In the genomic region with DNA sequence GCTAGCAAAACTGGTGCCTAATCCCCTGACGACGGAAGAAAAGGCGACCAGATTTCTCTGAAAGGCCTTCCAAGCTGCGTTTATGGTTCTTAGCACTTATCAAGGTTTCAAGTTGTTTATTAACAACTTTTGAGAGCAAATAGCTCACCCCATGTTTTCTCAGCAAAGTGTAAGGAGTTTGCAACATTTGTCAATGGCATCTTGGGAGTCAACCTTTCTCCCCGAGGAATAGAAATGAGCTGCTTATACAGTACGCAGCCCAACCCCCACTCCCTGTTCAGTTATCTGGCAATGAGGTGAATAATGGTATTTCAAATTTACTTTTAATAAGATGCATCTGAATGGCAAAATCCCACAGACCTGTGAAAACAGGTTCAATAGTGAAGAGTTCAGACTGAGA, we compare ENCODE assay signal across 8 mouse cellular contexts. TPM values are rescaled to one million over a fixed set of nuclear protein-coding genes. Genes with fewer than 3 reads are reported as not detected.
DNase-seq lines count a peak whose midpoint lies in the region; ATAC-seq and TF ChIP-seq lines count a peak whose summit lies in the region.

No protein-coding gene starts in this region.

- ATAC-seq in neural tube, embryonic 11.5 days (ENCODE audit: insufficient read depth, low FRiP score, low TSS enrichment), result no peak
- ATAC-seq in limb, embryonic 14.5 days (ENCODE audit: low FRiP score, low read depth), result no peak

- peak overlapping the region; percentile 99 for H3K27ac ChIP-seq in neural tube, embryonic 11.5 days (ENCODE audit: low read depth, low read length)
- peak overlapping the region; percentile 48 for H3K27ac ChIP-seq in embryonic fibroblast, embryonic 13.5 days (ENCODE audit: insufficient read depth, low read length)
- peak overlapping the region; percentile 99 for H3K27ac ChIP-seq in limb, embryonic 14.5 days (replicated peaks; ENCODE audit: low read depth, low read length)
- peak overlapping the region; percentile 13; the same call in 1 of the 2 replicates for H3K27ac ChIP-seq in small intestine, adult 2 months (ENCODE audit: insufficient read depth, low read depth, low read length)

- no peaks in the 10 kb centered on the region for H3K9me3 ChIP-seq in neural tube, embryonic 11.5 days (ENCODE audit: control insufficient read depth, low read length)
- no peaks in the 10 kb centered on the region for H3K9me3 ChIP-seq in limb, embryonic 14.5 days (ENCODE audit: control insufficient read depth, low read length)

- H3K27me3 ChIP-seq in neural tube, embryonic 11.5 days (ENCODE audit: control insufficient read depth, insufficient read depth, low read length), result no peaks in the 10 kb centered on the region
- H3K27me3 ChIP-seq in limb, embryonic 14.5 days (ENCODE audit: control insufficient read depth, insufficient read depth, low read length), result no peaks in the 10 kb centered on the region
- no peaks in the 10 kb centered on the region for H3K27me3 ChIP-seq in small intestine, adult 2 months (ENCODE audit: control insufficient read depth, insufficient read depth, low read length)

- peak overlapping the region; percentile 54 for H3K4me2 ChIP-seq in neural tube, embryonic 11.5 days (ENCODE audit: low read depth)
- peak overlapping the region; percentile 73 for H3K4me2 ChIP-seq in limb, embryonic 14.5 days (replicated peaks; ENCODE audit: low read depth, low read length, severe bottlenecking)

- peak overlapping the region; percentile 97 for H3K4me3 ChIP-seq in neural tube, embryonic 11.5 days (ENCODE audit: low read depth, low read length)
- peak overlapping the region; percentile 65 for H3K4me3 ChIP-seq in embryonic fibroblast, embryonic 13.5 days (ENCODE audit: insufficient read depth, low read length)
- peak overlapping the region; percentile 89 for H3K4me3 ChIP-seq in limb, embryonic 14.5 days (replicated peaks; ENCODE audit: low read length)
- H3K4me3 ChIP-seq in small intestine, adult 2 months (ENCODE audit: low read depth, low read length), result peak overlapping the region; percentile 69

- peak; percentile 2 to 33 for DNase-seq in adrenal gland, postnatal 36 days
- DNase-seq in adrenal gland, adult 2 months, result no peak
- DNase-seq in neural tube, embryonic 11.5 days (ENCODE audit: low spot score), result peak; percentile 17
- no peak for DNase-seq in neural tube, embryonic 10.5 days (ENCODE audit: extremely low spot score, low spot score)
- DNase-seq in limb, embryonic 14.5 days (ENCODE audit: low spot score), result peak; percentile 33
- DNase-seq in gastrocnemius, postnatal 10 days, result no peak

- no peaks in the 10 kb centered on the region for H3K36me3 ChIP-seq in neural tube, embryonic 11.5 days (ENCODE audit: control insufficient read depth, insufficient read depth, low read length)
- no peaks in the 10 kb centered on the region for H3K36me3 ChIP-seq in limb, embryonic 14.5 days (ENCODE audit: control insufficient read depth, insufficient read depth, low read length)
- H3K36me3 ChIP-seq in small intestine, adult 2 months (ENCODE audit: control insufficient read depth, insufficient read depth, low read length), result no peaks in the 10 kb centered on the region

- no peak; the same call in 1 of the 2 replicates for TF ChIP-seq POLR2A in embryonic fibroblast, embryonic 13.5 days (IDR thresholded peaks at IDR 0.05; ENCODE audit: low read depth, low read length)
- TF ChIP-seq POLR2A in limb, embryonic 14.5 days (IDR thresholded peaks at IDR 0.05; ENCODE audit: borderline replicate concordance, extremely low read depth, insufficient read depth, insufficient read length), result no peak
- TF ChIP-seq POLR2A in small intestine, adult 2 months (IDR thresholded peaks at IDR 0.05; ENCODE audit: low read depth, low read length), result no peak

- TF ChIP-seq CTCF in embryonic fibroblast, embryonic 13.5 days (IDR thresholded peaks at IDR 0.05; ENCODE audit: borderline replicate concordance, insufficient read depth, low read length), result no peak
- no peak for TF ChIP-seq CTCF in small intestine, adult 2 months (IDR thresholded peaks at IDR 0.05; ENCODE audit: extremely low read depth, insufficient read length, insufficient replicate concordance, low read depth, low read length)

- peak overlapping the region; percentile 77 for H3K9ac ChIP-seq in neural tube, embryonic 11.5 days (ENCODE audit: low read length)
- H3K9ac ChIP-seq in limb, embryonic 14.5 days (ENCODE audit: low read depth, low read length, severe bottlenecking), result peak overlapping the region; percentile 99

- WGBS in neural tube, embryonic 11.5 days, result 1% methylated on average over 6 of the region's 6 CpGs
- WGBS in limb, embryonic 14.5 days, result 2% methylated on average over 6 of the region's 6 CpGs
- WGBS in small intestine, adult 2 months, result 0% methylated on average over 6 of the region's 6 CpGs

- peaks cover 3% of the 10 kb centered on the region; the same call in 1 of the 2 replicates for H3K4me1 ChIP-seq in neural tube, embryonic 11.5 days (ENCODE audit: control insufficient read depth, insufficient read depth, low read length)
- no peaks in the 10 kb centered on the region for H3K4me1 ChIP-seq in embryonic fibroblast, embryonic 13.5 days (ENCODE audit: control insufficient read depth, insufficient read depth, low read length)
- H3K4me1 ChIP-seq in limb, embryonic 14.5 days (ENCODE audit: control insufficient read depth, insufficient read depth, low read length), result peaks cover 9% of the 10 kb centered on the region
- no peaks in the 10 kb centered on the region for H3K4me1 ChIP-seq in small intestine, adult 2 months (ENCODE audit: control insufficient read depth, insufficient read depth, insufficient read length, low read length)

RNA-seq across cellular contexts. Expression of a gene that starts 0.6 kb away (rescaled TPM):
- 10 to 100 TPM; 19.7 to 22.0 TPM for total RNA-seq in adrenal gland, postnatal 36 days (2021)
- 10 to 100 TPM; 11.4 to 18.3 TPM for total RNA-seq in adrenal gland, adult 2 months (2021)
- polyA plus RNA-seq in adrenal gland, adult 2 months (2012; rRNA removed), result 0.95 and 1.6 TPM in 2 replicates
- 155 and 168 TPM in 2 replicates for polyA plus RNA-seq in neural tube, embryonic 11.5 days (2014; fragmentation: Nextera tagmentation; extraction: Ambion mirVana)
- 44.2 and 63.9 TPM in 2 replicates for polyA plus RNA-seq in embryonic fibroblast, embryonic 13.5 days (2011; ENCODE audit: insufficient read length, low read depth, missing spikeins)
- polyA plus RNA-seq in limb, embryonic 14.5 days (2012; rRNA removed), result 121 and 153 TPM in 2 replicates
- 81.0 and 84.6 TPM in 2 replicates for polyA plus RNA-seq in limb, embryonic 14.5 days (2014; fragmentation: Nextera tagmentation; extraction: Ambion mirVana)
- polyA plus RNA-seq in small intestine, adult 2 months (2012; rRNA removed), result 1.4 and 3.8 TPM in 2 replicates
- 10 to 100 TPM; 19.6 to 26.5 TPM for total RNA-seq in gastrocnemius, postnatal 10 days (2021)

Comparison
In these comparisons a context has a peak if more than half of its experiments do, and no peak if none do; other contexts are left out.
1. DNase-seq: peak in adrenal gland, postnatal 36 days (2 of 2), neural tube, embryonic 11.5 days (single experiment) and limb, embryonic 14.5 days (single experiment); none in adrenal gland, adult 2 months (single experiment), neural tube, embryonic 10.5 days (single experiment) and gastrocnemius, postnatal 10 days (single experiment).
2. H3K27ac ChIP-seq: peak in every context shown above with its lines; median percentile 99 in neural tube, embryonic 11.5 days; 99 in limb, embryonic 14.5 days; 48 in embryonic fibroblast, embryonic 13.5 days; 13 in small intestine, adult 2 months.
3. Peak in every context shown above with its lines, with median percentiles within 50 percentile points of each other: H3K4me3 ChIP-seq.